Mouse (Mus musculus): ENCODE data around the gene Rufy1.

Gene Rufy1

DNA sequence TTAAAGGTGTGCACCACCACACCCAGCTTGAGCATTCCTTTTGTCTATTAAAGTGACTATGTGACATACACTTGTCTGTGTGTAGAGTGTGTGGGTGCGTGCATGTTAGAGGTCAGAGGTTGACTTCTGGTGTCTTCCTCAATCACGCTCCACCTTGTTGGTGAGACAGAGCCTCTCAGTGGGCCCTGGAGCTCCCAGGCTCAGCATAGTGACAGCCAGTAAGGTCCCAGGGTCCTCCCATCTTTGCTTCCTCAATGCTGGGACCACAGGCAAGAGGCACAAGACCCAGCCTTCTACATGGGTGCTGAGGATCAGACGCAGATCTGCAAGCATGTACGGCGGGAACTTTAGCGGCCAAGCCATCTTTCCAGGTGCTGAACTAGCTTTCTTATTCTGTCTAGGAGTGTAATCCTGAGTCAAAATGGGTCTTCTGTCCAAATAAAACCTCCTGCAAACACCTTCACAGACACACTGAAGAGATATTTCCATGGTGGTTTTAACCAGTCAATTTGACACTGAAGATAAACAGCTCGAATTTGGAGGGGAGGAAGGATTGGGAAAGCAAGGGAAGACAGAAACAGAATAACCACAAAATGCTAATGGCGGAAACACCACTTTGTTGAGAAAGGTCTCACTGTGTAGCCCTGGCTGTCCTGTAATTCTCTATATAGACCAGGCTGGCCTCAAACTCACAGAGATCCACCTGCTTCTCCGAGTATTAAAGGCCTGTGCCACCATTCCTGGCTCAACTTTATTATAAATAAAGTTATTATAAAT lies 84.5 kb downstream of the Rufy1 start:
- no peak for DNase-seq

DNA sequence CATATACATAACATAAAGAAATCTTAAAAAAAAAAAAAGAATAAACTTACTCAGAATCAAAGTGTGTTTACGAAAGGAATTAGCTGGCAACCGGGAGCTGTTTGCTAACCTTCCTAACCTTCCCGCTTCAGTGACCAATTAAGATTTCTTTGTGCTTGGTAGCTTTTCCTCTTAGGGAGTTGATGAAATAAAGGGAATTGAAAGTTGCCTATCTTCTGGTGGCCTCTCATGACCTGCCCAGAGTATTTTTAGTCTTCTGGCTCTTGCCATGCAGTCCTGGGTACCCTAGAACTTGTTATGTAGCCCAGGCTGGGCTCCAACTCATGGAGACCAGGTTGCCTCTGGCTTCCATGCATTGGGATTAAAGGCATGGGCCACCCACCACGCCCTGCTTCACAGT lies 85.4 kb downstream of the Rufy1 start:
- no peak for DNase-seq

All from kidney, postnatal 25 days (tissue).